Comparison of ENCODE assay signal across 9 mouse cellular contexts in genomic region chr9:108703373-108704110, GRCm38 (mm10). TPM values are rescaled to one million over a fixed set of nuclear protein-coding genes. Genes with fewer than 3 reads are reported as not detected.
DNase-seq lines count a peak whose midpoint lies in the region; ATAC-seq and TF ChIP-seq lines count a peak whose summit lies in the region.
"Had no signal": no experiment of that assay in that cellular context is flagged by ENCODE, and none has a peak within 500 bp of the region (broad histone marks: within the 10 kb centered on the region; RNA-seq: fewer than 3 reads in every experiment).

No protein-coding gene starts in this region.

- intact Hi-C loops in gastrocnemius, postnatal 14 days (cut with DNase I; ENCODE audit: low total_unique reads), result no loop called here
- intact Hi-C loops in left cerebral cortex, postnatal 4 days (cut with DNase I), result no loop called here

- H3K27ac ChIP-seq in kidney, postnatal 0 days, result no peak overlapping the region
- peak overlapping the region; percentile 54 for H3K27ac ChIP-seq in intestine, embryonic 14.5 days (ENCODE audit: low read depth)

- no peak for DNase-seq in kidney, postnatal 0 days (ENCODE audit: low spot score)
- no peak for DNase-seq in kidney, adult 18-20 months
- peak; percentile 36 for DNase-seq in NIH3T3 (ENCODE audit: low read depth)
- peak; percentile 38 for DNase-seq in gastrocnemius, postnatal 14 days
- peak; percentile 59 for DNase-seq in intestine, embryonic 14.5 days (ENCODE audit: low spot score)
- DNase-seq in left cerebral cortex, postnatal 4 days, result no peak
- DNase-seq in thymus, postnatal 14 days, result no peak
- no peak for DNase-seq in cerebellum, adult 11 months
- DNase-seq: right cerebral cortex, postnatal 4 days had no signal

- no peak overlapping the region for H3K9ac ChIP-seq in kidney, postnatal 0 days (ENCODE audit: low read depth, low read length)
- no peak overlapping the region for H3K9ac ChIP-seq in intestine, embryonic 14.5 days (ENCODE audit: low read length)

- H3K4me3 ChIP-seq in kidney, postnatal 0 days (replicated peaks; ENCODE audit: low read depth, low read length), result no peak overlapping the region
- H3K4me3 ChIP-seq in intestine, embryonic 14.5 days (ENCODE audit: low read depth, low read length), result no peak overlapping the region

- H3K36me3 ChIP-seq in kidney, postnatal 0 days (ENCODE audit: insufficient read depth, low read length), result no peaks in the 10 kb centered on the region
- H3K36me3 ChIP-seq in intestine, embryonic 14.5 days (ENCODE audit: control insufficient read depth, insufficient read depth, low read length), result no peaks in the 10 kb centered on the region

- no peak for TF ChIP-seq CTCF in kidney, postnatal 0 days (IDR thresholded peaks at IDR 0.05; ENCODE audit: low read depth)

- ATAC-seq in kidney, postnatal 0 days (replicated peaks; ENCODE audit: low FRiP score, low read depth), result 0 out of 2 replicates have a peak, but pooled peaks have one; percentile 29
- no peak for ATAC-seq in intestine, embryonic 14.5 days (replicated peaks; ENCODE audit: low FRiP score, low TSS enrichment, low read depth)

- peaks cover 9% of the 10 kb centered on the region for H3K4me1 ChIP-seq in kidney, postnatal 0 days (replicated peaks; ENCODE audit: insufficient read depth, low read length)
- H3K4me1 ChIP-seq in intestine, embryonic 14.5 days (replicated peaks; ENCODE audit: control insufficient read depth, insufficient read depth, low read length), result peaks cover 18% of the 10 kb centered on the region

- no peak overlapping the region for H3K4me2 ChIP-seq in kidney, postnatal 0 days (ENCODE audit: low read length)
- peak overlapping the region; percentile 18; the same call in 1 of the 2 replicates for H3K4me2 ChIP-seq in intestine, embryonic 14.5 days (ENCODE audit: low read length)

- WGBS in kidney, postnatal 0 days, result 34% methylated on average over 12 of the region's 12 CpGs
- WGBS in intestine, embryonic 14.5 days, result 36% methylated on average over 12 of the region's 12 CpGs

- H3K9me3 ChIP-seq in kidney, postnatal 0 days (replicated peaks; ENCODE audit: low read length), result no peaks in the 10 kb centered on the region
- no peaks in the 10 kb centered on the region for H3K9me3 ChIP-seq in intestine, embryonic 14.5 days (ENCODE audit: control insufficient read depth, low read length)

- H3K27me3 ChIP-seq in kidney, postnatal 0 days (ENCODE audit: insufficient read depth, low read length), result no peaks in the 10 kb centered on the region
- H3K27me3 ChIP-seq in intestine, embryonic 14.5 days (replicated peaks; ENCODE audit: control insufficient read depth, insufficient read depth, low read length), result no peaks in the 10 kb centered on the region

RNA-seq across cellular contexts. Expression of gene Prkar2a, which starts 14.4 kb away (rescaled TPM):
- 18.0 and 18.6 TPM in 2 replicates for polyA plus RNA-seq in kidney, postnatal 0 days (2015; fragmentation: Nextera tagmentation; extraction: Ambion mirVana)
- total RNA-seq in gastrocnemius, postnatal 14 days (2021), result 100 to 1,000 TPM in 1 of 2 experiments, 10 to 100 TPM in 1; 92.4 to 112 TPM
- polyA plus RNA-seq in intestine, embryonic 14.5 days (2014; fragmentation: Nextera tagmentation; extraction: Ambion mirVana), result 52.3 and 54.4 TPM in 2 replicates
- 10 to 100 TPM; 78.5 to 78.7 TPM for total RNA-seq in left cerebral cortex, postnatal 4 days (2021)

RNA-seq across cellular contexts. Expression of gene Slc25a20, which starts 41.7 kb away (rescaled TPM):
- polyA plus RNA-seq in kidney, postnatal 0 days (2015; fragmentation: Nextera tagmentation; extraction: Ambion mirVana), result 73.6 and 88.3 TPM in 2 replicates
- total RNA-seq in gastrocnemius, postnatal 14 days (2021), result 10 to 100 TPM; 59.0 to 84.8 TPM
- 29.1 and 34.5 TPM in 2 replicates for polyA plus RNA-seq in intestine, embryonic 14.5 days (2014; fragmentation: Nextera tagmentation; extraction: Ambion mirVana)
- 10 to 100 TPM; 17.9 to 18.9 TPM for total RNA-seq in left cerebral cortex, postnatal 4 days (2021)

RNA-seq across cellular contexts. Expression of gene Arih2, which starts 54.4 kb away (rescaled TPM):
- 36.6 and 37.9 TPM in 2 replicates for polyA plus RNA-seq in kidney, postnatal 0 days (2015; fragmentation: Nextera tagmentation; extraction: Ambion mirVana)
- 10 to 100 TPM; 49.0 to 53.4 TPM for total RNA-seq in gastrocnemius, postnatal 14 days (2021)
- polyA plus RNA-seq in intestine, embryonic 14.5 days (2014; fragmentation: Nextera tagmentation; extraction: Ambion mirVana), result 43.1 and 46.7 TPM in 2 replicates
- 10 to 100 TPM; 58.3 to 59.6 TPM for total RNA-seq in left cerebral cortex, postnatal 4 days (2021)

Comparison
In these comparisons a context has a peak if more than half of its experiments do, and no peak if none do; other contexts are left out.
1. DNase-seq: peak in NIH3T3 (single experiment), gastrocnemius, postnatal 14 days (single experiment) and intestine, embryonic 14.5 days (single experiment); none in kidney, postnatal 0 days (single experiment), kidney, adult 18-20 months (single experiment), left cerebral cortex, postnatal 4 days (single experiment), thymus, postnatal 14 days (single experiment) and cerebellum, adult 11 months (single experiment).